Mouse (Mus musculus) thymus, adult 18-20 months (tissue): ENCODE data around the gene Sh2d1b2.
"Not testable (repeated sequence)": the region's sequence is repeated elsewhere in the genome, so short reads cannot be mapped to it uniquely, and the experiment has no call there.

Experiments used
- DNase-seq, 2 experiments: peaks; one replicate each; pipeline ENCODE4 v3.0.0; 2022; ENCODE audit warnings: mixed read lengths in 2 of 2

The Sh2d1b2 gene

GRCm38 (mm10) chr1:170232688-170233087 is at the start of gene Sh2d1b2:
Gene Sh2d1b2 (plus strand): TSS chr1:170232749.
- not testable (repeated sequence) for DNase-seq

GRCm38 (mm10) chr1:170185137-170185536 is 47.4 kb upstream of the Sh2d1b2 start:
- DNase-seq: no peak

GRCm38 (mm10) chr1:170186531-170186930 is 46.0 kb upstream of the Sh2d1b2 start:
- no peak for DNase-seq

GRCm38 (mm10) chr1:170188601-170189000 is 43.9 kb upstream of the Sh2d1b2 start:
- peak in 1 of 2 experiments; percentile 7 for DNase-seq

- DNase-seq: no peak
These were observed 42.3 kb upstream of the Sh2d1b2 start for GRCm38 (mm10) chr1:170190225-170190624.

GRCm38 (mm10) chr1:170191925-170192324 is 40.6 kb upstream of the Sh2d1b2 start:
- DNase-seq: no peak

- no peak for DNase-seq
These were observed 36.3 kb upstream of the Sh2d1b2 start for GRCm38 (mm10) chr1:170196211-170196610.

GRCm38 (mm10) chr1:170200379-170200778 is 32.2 kb upstream of the Sh2d1b2 start:
- DNase-seq: no peak

GRCm38 (mm10) chr1:170206395-170206794 is 26.2 kb upstream of the Sh2d1b2 start:
- no peak for DNase-seq

GRCm38 (mm10) chr1:170213181-170213879 is 19.2 kb upstream of the Sh2d1b2 start:
- DNase-seq: no peak

- DNase-seq: no peak
These were observed 18.2 kb upstream of the Sh2d1b2 start for GRCm38 (mm10) chr1:170214383-170214756.

GRCm38 (mm10) chr1:170214757-170215522 is 17.6 kb upstream of the Sh2d1b2 start, which contains the start of gene Uhmk1:
Gene Uhmk1 (minus strand): TSS chr1:170215397.
- DNase-seq: peak; percentile 76 to 85

GRCm38 (mm10) chr1:170215590-170215989 is 17.0 kb upstream of the Sh2d1b2 start:
- no peak for DNase-seq

- no peak for DNase-seq
These were observed 14.3 kb upstream of the Sh2d1b2 start for GRCm38 (mm10) chr1:170218091-170218884.

- DNase-seq: no peak
These were observed 12.2 kb upstream of the Sh2d1b2 start for GRCm38 (mm10) chr1:170220351-170220750.

GRCm38 (mm10) chr1:170223276-170223675 is 9.3 kb upstream of the Sh2d1b2 start:
- DNase-seq: no peak

- no peak for DNase-seq
These were observed 12.5 kb downstream of the Sh2d1b2 start for GRCm38 (mm10) chr1:170245016-170245415.

GRCm38 (mm10) chr1:170254893-170255559 is 22.5 kb downstream of the Sh2d1b2 start:
- peak in 1 of 2 experiments; percentile 1 for DNase-seq

- DNase-seq: peak; percentile 55 to 68
These were observed 23.0 kb downstream of the Sh2d1b2 start for GRCm38 (mm10) chr1:170255560-170255910.

- DNase-seq: no peak
These were observed 37.7 kb downstream of the Sh2d1b2 start for GRCm38 (mm10) chr1:170270281-170270680.

GRCm38 (mm10) chr1:170270696-170271095 is 38.1 kb downstream of the Sh2d1b2 start:
- DNase-seq: no peak

GRCm38 (mm10) chr1:170273252-170273651 is 40.7 kb downstream of the Sh2d1b2 start:
- no peak for DNase-seq

GRCm38 (mm10) chr1:170277016-170277415 is 44.5 kb downstream of the Sh2d1b2 start, which contains the start of gene Sh2d1b1:
Gene Sh2d1b1 (plus strand): TSS chr1:170277320.
- no peak for DNase-seq
